Mouse (Mus musculus): ENCODE measurements at regions not wholly inside any gene's neighbourhood (a gene's known extent, or its start where the extent isn't known, plus 50 kb on each side); places are given as distances from the start of the nearest gene placed in this dataset.

- DNase-seq: no peak
These were observed 62.5 kb downstream of the Arrdc4 start for GRCm38 (mm10) chr7:68686396-68687139.

GRCm38 (mm10) chr7:68682929-68683643, 66.0 kb downstream of the Arrdc4 start:
- DNase-seq: no peak

- peak; percentile 10 for DNase-seq
These were observed 66.7 kb downstream of the Arrdc4 start for GRCm38 (mm10) chr7:68682318-68682728.

GRCm38 (mm10) chr7:68679770-68680169, 69.3 kb downstream of the Arrdc4 start:
- no peak for DNase-seq

GRCm38 (mm10) chr7:68667790-68668732, 81.0 kb downstream of the Arrdc4 start:
- no peak for DNase-seq

GRCm38 (mm10) chr7:68667215-68667614, 81.8 kb downstream of the Arrdc4 start:
- peak; percentile 18 for DNase-seq

- DNase-seq: no peak
These were observed 92.7 kb downstream of the Arrdc4 start for GRCm38 (mm10) chr7:68656354-68656753.

- DNase-seq: no peak
These were observed 95.5 kb downstream of the Arrdc4 start for GRCm38 (mm10) chr7:68653534-68653933.

GRCm38 (mm10) chr7:68651418-68651817, 97.6 kb downstream of the Arrdc4 start:
- peak; percentile 5 for DNase-seq

- DNase-seq: no peak
These were observed 111.4 kb downstream of the Arrdc4 start for GRCm38 (mm10) chr7:68637556-68638215.

GRCm38 (mm10) chr7:68621080-68621479, 128.0 kb downstream of the Arrdc4 start:
- DNase-seq: no peak

- no peak for DNase-seq
These were observed 138.5 kb downstream of the Arrdc4 start for GRCm38 (mm10) chr7:68610499-68610898.

- no peak for DNase-seq
These were observed 141.9 kb downstream of the Arrdc4 start for GRCm38 (mm10) chr7:68607170-68607569.

- DNase-seq: peak; percentile 5
These were observed 142.8 kb downstream of the Arrdc4 start for GRCm38 (mm10) chr7:68606278-68606677.

GRCm38 (mm10) chr7:68603711-68604110, 145.3 kb downstream of the Arrdc4 start:
- DNase-seq: no peak

- DNase-seq: no peak
These were observed 147.0 kb downstream of the Arrdc4 start for GRCm38 (mm10) chr7:68602003-68602402.

GRCm38 (mm10) chr7:68594017-68594386, 155.0 kb downstream of the Arrdc4 start:
- no peak for DNase-seq

- no peak for DNase-seq
These were observed 155.6 kb downstream of the Arrdc4 start for GRCm38 (mm10) chr7:68593344-68594016.

GRCm38 (mm10) chr7:68582540-68583325, 166.3 kb downstream of the Arrdc4 start:
- no peak for DNase-seq

- peak; percentile 71 for DNase-seq
These were observed 168.4 kb downstream of the Arrdc4 start for GRCm38 (mm10) chr7:68580650-68581049.

GRCm38 (mm10) chr7:68579666-68580065, 169.4 kb downstream of the Arrdc4 start:
- DNase-seq: peak; percentile 92
